Mouse (Mus musculus) adipose tissue, adult 10 weeks (tissue): ENCODE data around the gene Sult5a1. TPM values are rescaled to one million over a fixed set of nuclear protein-coding genes. Genes with fewer than 3 reads are reported as not detected.

Experiments used
- polyA plus RNA-seq: library from polyadenylated mRNA; stranded (reverse); fragments of 350-450 nt; fragmentation: Illumina TruSeq; extraction: RNeasy Lipid Tissue Mini Kit (QIAGEN cat#74804); gene quantifications from one replicate; pipeline ENCODE4 v1.2.3, GENCODE M21; 2014; ENCODE audit warnings: low read depth, low replicate concordance

Gene Sult5a1
- polyA plus RNA-seq: 48.9 TPM

GRCm38 (mm10) chr8:123157888-123158465 lies at the start of gene Sult5a1:
Gene Sult5a1, minus strand, starts transcription at chr8:123158315.

GRCm38 (mm10) chr8:123185566-123186409 lies 27.7 kb upstream of the Sult5a1 start, which contains the start of gene Dpep1:
Gene Dpep1, plus strand, starts transcription at chr8:123186242.

GRCm38 (mm10) chr8:123117127-123117731 lies 40.9 kb downstream of the Sult5a1 start, which contains the start of gene Cpne7:
Gene Cpne7, plus strand, starts transcription at chr8:123117374.

GRCm38 (mm10) chr8:123101735-123102685 lies 56.1 kb downstream of the Sult5a1 start, which contains the start of gene Rpl13:
Gene Rpl13, plus strand, starts transcription at chr8:123102350.

Other genes with a start within 250 kb of the Sult5a1 start
- gene Ankrd11, start 116.0 kb downstream of the Sult5a1 start, polyA plus RNA-seq: 50.9 TPM
- gene Spg7, start 95.4 kb downstream of the Sult5a1 start, polyA plus RNA-seq: 79.3 TPM
- gene Rpl13, start 56.0 kb downstream of the Sult5a1 start, polyA plus RNA-seq: 1,154 TPM
- 2.2 TPM for gene Cpne7, start 40.9 kb downstream of the Sult5a1 start, polyA plus RNA-seq
- gene Dpep1, start 27.9 kb upstream of the Sult5a1 start, polyA plus RNA-seq: 79.5 TPM
- 103 TPM for gene Chmp1a, start 54.4 kb upstream of the Sult5a1 start, polyA plus RNA-seq
- gene Spata33, start 54.5 kb upstream of the Sult5a1 start, polyA plus RNA-seq: 30.3 TPM
- 53.8 TPM for gene Cdk10, start 66.5 kb upstream of the Sult5a1 start, polyA plus RNA-seq
- gene Spata2l, start 77.9 kb upstream of the Sult5a1 start, polyA plus RNA-seq: 8.1 TPM
- 19.5 TPM for gene Zfp276, start 95.9 kb upstream of the Sult5a1 start, polyA plus RNA-seq
- gene Vps9d1, start 96.0 kb upstream of the Sult5a1 start, polyA plus RNA-seq: 21.3 TPM
- 42.5 TPM for gene Fanca, start 160.3 kb upstream of the Sult5a1 start, polyA plus RNA-seq
- gene Spire2, start 174.4 kb upstream of the Sult5a1 start, polyA plus RNA-seq: 2.4 TPM
- 213 TPM for gene Tcf25, start 215.4 kb upstream of the Sult5a1 start, polyA plus RNA-seq
- not detected for gene Mc1r, start 248.8 kb upstream of the Sult5a1 start, polyA plus RNA-seq